Mouse (Mus musculus): Measurements from ENCODE around the gene Ms4a18. TPM values are rescaled to one million over a fixed set of nuclear protein-coding genes. Genes with fewer than 3 reads are reported as not detected.

Gene Ms4a18
- polyA plus RNA-seq, 1 experiment from 2014 or later, result not detected

- Histone ChIP-seq H3K4me3 (no peak overlapping the region), H3K36me3 (no peaks in the 10 kb centered on the region), H3K4me2 (peak overlapping the region; percentile 57), H3K9ac (no peak overlapping the region), H3K9me3 (replicated peaks) (no peaks in the 10 kb centered on the region), H3K4me1 (replicated peaks) (peaks cover 13% of the 10 kb centered on the region; the same call in 1 of the 2 replicates), H3K27me3 (replicated peaks) (no peaks in the 10 kb centered on the region; the same call in 1 of the 2 replicates), H3K27ac (ENCODE audit: poor library complexity, severe bottlenecking) (no peak overlapping the region)
- no peak for ATAC-seq (ENCODE audit: insufficient number of reproducible peaks, low FRiP score)
- WGBS, result 23% methylated on average over 14 of the region's 14 CpGs
These were observed 34.7 kb downstream of the Ms4a18 start for GRCm38 (mm10) chr19:10983146-10983545.

- H3K27me3 ChIP-seq (replicated peaks), result no peaks in the 10 kb centered on the region; the same call in 1 of the 2 replicates
- H3K9ac ChIP-seq, result no peak overlapping the region
- no peak for ATAC-seq (ENCODE audit: insufficient number of reproducible peaks, low FRiP score)
- H3K9me3 ChIP-seq (replicated peaks), result no peaks in the 10 kb centered on the region
- peaks cover 13% of the 10 kb centered on the region; the same call in 1 of the 2 replicates for H3K4me1 ChIP-seq (replicated peaks)
- WGBS, result 84% methylated on average over 5 of the region's 5 CpGs
- no peak overlapping the region for H3K27ac ChIP-seq (ENCODE audit: poor library complexity, severe bottlenecking)
- no peaks in the 10 kb centered on the region for H3K36me3 ChIP-seq
- no peak overlapping the region for H3K4me3 ChIP-seq
- H3K4me2 ChIP-seq, result no peak overlapping the region
These were observed 37.6 kb downstream of the Ms4a18 start for GRCm38 (mm10) chr19:10980210-10980609.

GRCm38 (mm10) chr19:10979184-10980168 lies 38.4 kb downstream of the Ms4a18 start:
- no peak overlapping the region for H3K27ac ChIP-seq (ENCODE audit: poor library complexity, severe bottlenecking)
- no peak overlapping the region for H3K4me3 ChIP-seq
- no peak overlapping the region for H3K9ac ChIP-seq
- peak; percentile 15; the same call in 1 of the 2 replicates for ATAC-seq (ENCODE audit: insufficient number of reproducible peaks, low FRiP score)
- no peaks in the 10 kb centered on the region for H3K36me3 ChIP-seq
- H3K27me3 ChIP-seq (replicated peaks), result no peaks in the 10 kb centered on the region; the same call in 1 of the 2 replicates
- WGBS, result 12% methylated on average over 18 of the region's 18 CpGs
- H3K4me2 ChIP-seq, result peak overlapping the region; percentile 46
- peaks cover 16% of the 10 kb centered on the region for H3K4me1 ChIP-seq (replicated peaks)
- H3K9me3 ChIP-seq (replicated peaks), result no peaks in the 10 kb centered on the region

- 46% methylated on average over 4 of the region's 4 CpGs for WGBS
- H3K9me3 ChIP-seq (replicated peaks), result peaks cover 4% of the 10 kb centered on the region; the same call in 1 of the 2 replicates
- no peak overlapping the region for H3K9ac ChIP-seq
- no peaks in the 10 kb centered on the region for H3K36me3 ChIP-seq
- no peak overlapping the region for H3K4me3 ChIP-seq
- no peaks in the 10 kb centered on the region; the same call in 1 of the 2 replicates for H3K27me3 ChIP-seq (replicated peaks)
- H3K4me2 ChIP-seq, result no peak overlapping the region
- no peak for ATAC-seq (ENCODE audit: insufficient number of reproducible peaks, low FRiP score)
- peaks cover 19% of the 10 kb centered on the region for H3K4me1 ChIP-seq (replicated peaks)
- no peak overlapping the region for H3K27ac ChIP-seq (ENCODE audit: poor library complexity, severe bottlenecking)
These were observed 41.5 kb downstream of the Ms4a18 start for GRCm38 (mm10) chr19:10976318-10976717.

- ATAC-seq (ENCODE audit: insufficient number of reproducible peaks, low FRiP score), result no peak
- Histone ChIP-seq H3K9ac (no peak overlapping the region), H3K36me3 (no peaks in the 10 kb centered on the region), H3K27ac (ENCODE audit: poor library complexity, severe bottlenecking) (no peak overlapping the region), H3K4me1 (replicated peaks) (peaks cover 19% of the 10 kb centered on the region), H3K9me3 (replicated peaks) (peaks cover 7% of the 10 kb centered on the region), H3K4me2 (no peak overlapping the region), H3K27me3 (replicated peaks) (no peaks in the 10 kb centered on the region; the same call in 1 of the 2 replicates), H3K4me3 (no peak overlapping the region)
- 77% methylated on average over 2 of the region's 2 CpGs for WGBS
These were observed 42.6 kb downstream of the Ms4a18 start for GRCm38 (mm10) chr19:10975187-10975586.

GRCm38 (mm10) chr19:10974238-10974865 lies 43.5 kb downstream of the Ms4a18 start, which contains the start of gene Ms4a10:
Gene Ms4a10 (minus strand): TSS chr19:10974670.
- Histone ChIP-seq H3K4me3 (no peak within 1 kb of the TSS), H3K9ac (no peak within 1 kb of the TSS), H3K27ac (ENCODE audit: poor library complexity, severe bottlenecking) (no peak within 1 kb of the TSS), H3K9me3 (replicated peaks) (peaks cover 7% of the 10 kb centered on the region), H3K4me2 (no peak within 1 kb of the TSS), H3K36me3 (no peaks in the 10 kb centered on the region), H3K27me3 (replicated peaks) (no peaks in the 10 kb centered on the region; the same call in 1 of the 2 replicates), H3K4me1 (replicated peaks) (peaks cover 13% of the 10 kb centered on the region)
- no peak; the same call in 1 of the 2 replicates for ATAC-seq (ENCODE audit: insufficient number of reproducible peaks, low FRiP score)
- WGBS, result 21% methylated on average over 4 of the region's 4 CpGs

GRCm38 (mm10) chr19:10973187-10973586 lies 44.6 kb downstream of the Ms4a18 start:
- Histone ChIP-seq H3K27me3 (replicated peaks) (peaks cover 4% of the 10 kb centered on the region), H3K4me1 (replicated peaks) (peaks cover 13% of the 10 kb centered on the region), H3K9me3 (replicated peaks) (peaks cover 7% of the 10 kb centered on the region), H3K9ac (no peak overlapping the region), H3K27ac (ENCODE audit: poor library complexity, severe bottlenecking) (no peak overlapping the region), H3K4me3 (no peak overlapping the region), H3K4me2 (no peak overlapping the region), H3K36me3 (no peaks in the 10 kb centered on the region)
- no peak for ATAC-seq (ENCODE audit: insufficient number of reproducible peaks, low FRiP score)
- 58% methylated on average over 2 of the region's 2 CpGs for WGBS

GRCm38 (mm10) chr19:10972660-10973059 lies 45.2 kb downstream of the Ms4a18 start:
- Histone ChIP-seq H3K4me3 (no peak overlapping the region), H3K27ac (ENCODE audit: poor library complexity, severe bottlenecking) (no peak overlapping the region), H3K9me3 (replicated peaks) (peaks cover 7% of the 10 kb centered on the region), H3K27me3 (replicated peaks) (peaks cover 9% of the 10 kb centered on the region), H3K4me1 (replicated peaks) (peaks cover 13% of the 10 kb centered on the region), H3K36me3 (no peaks in the 10 kb centered on the region), H3K4me2 (no peak overlapping the region), H3K9ac (no peak overlapping the region)
- WGBS, result 62% methylated on average over 3 of the region's 3 CpGs
- ATAC-seq (ENCODE audit: insufficient number of reproducible peaks, low FRiP score), result no peak

GRCm38 (mm10) chr19:10970457-10970856 lies 47.4 kb downstream of the Ms4a18 start:
- Histone ChIP-seq H3K9ac (no peak overlapping the region), H3K27me3 (replicated peaks) (peaks cover 25% of the 10 kb centered on the region), H3K36me3 (no peaks in the 10 kb centered on the region), H3K4me3 (no peak overlapping the region), H3K4me2 (no peak overlapping the region), H3K27ac (ENCODE audit: poor library complexity, severe bottlenecking) (no peak overlapping the region), H3K9me3 (replicated peaks) (peaks cover 7% of the 10 kb centered on the region), H3K4me1 (replicated peaks) (peaks cover 13% of the 10 kb centered on the region)
- WGBS, result 39% methylated on average over 3 of the region's 3 CpGs
- ATAC-seq (ENCODE audit: insufficient number of reproducible peaks, low FRiP score), result no peak

- Histone ChIP-seq H3K4me3 (no peak overlapping the region), H3K36me3 (no peaks in the 10 kb centered on the region), H3K4me1 (replicated peaks) (0 out of 2 replicates have a peak, but pooled peaks cover 1% of the 10 kb centered on the region), H3K9ac (no peak overlapping the region), H3K27me3 (replicated peaks) (peaks cover 32% of the 10 kb centered on the region), H3K27ac (ENCODE audit: poor library complexity, severe bottlenecking) (no peak overlapping the region), H3K9me3 (replicated peaks) (peaks cover 7% of the 10 kb centered on the region), H3K4me2 (no peak overlapping the region)
- WGBS, result 81% methylated on average over 7 of the region's 7 CpGs
- no peak for ATAC-seq (ENCODE audit: insufficient number of reproducible peaks, low FRiP score)
These were observed 49.3 kb downstream of the Ms4a18 start for GRCm38 (mm10) chr19:10968578-10968977.

- Histone ChIP-seq H3K4me3 (no peak overlapping the region), H3K9me3 (replicated peaks) (no peaks in the 10 kb centered on the region), H3K4me2 (no peak overlapping the region), H3K27me3 (replicated peaks) (peaks cover 54% of the 10 kb centered on the region), H3K4me1 (replicated peaks) (no peaks in the 10 kb centered on the region), H3K36me3 (no peaks in the 10 kb centered on the region), H3K27ac (ENCODE audit: poor library complexity, severe bottlenecking) (no peak overlapping the region), H3K9ac (no peak overlapping the region)
- WGBS, result 75% methylated on average over 7 of the region's 7 CpGs
- no peak for ATAC-seq (ENCODE audit: insufficient number of reproducible peaks, low FRiP score)
These were observed 52.1 kb downstream of the Ms4a18 start for GRCm38 (mm10) chr19:10965721-10966120.
